In the genomic region with DNA sequence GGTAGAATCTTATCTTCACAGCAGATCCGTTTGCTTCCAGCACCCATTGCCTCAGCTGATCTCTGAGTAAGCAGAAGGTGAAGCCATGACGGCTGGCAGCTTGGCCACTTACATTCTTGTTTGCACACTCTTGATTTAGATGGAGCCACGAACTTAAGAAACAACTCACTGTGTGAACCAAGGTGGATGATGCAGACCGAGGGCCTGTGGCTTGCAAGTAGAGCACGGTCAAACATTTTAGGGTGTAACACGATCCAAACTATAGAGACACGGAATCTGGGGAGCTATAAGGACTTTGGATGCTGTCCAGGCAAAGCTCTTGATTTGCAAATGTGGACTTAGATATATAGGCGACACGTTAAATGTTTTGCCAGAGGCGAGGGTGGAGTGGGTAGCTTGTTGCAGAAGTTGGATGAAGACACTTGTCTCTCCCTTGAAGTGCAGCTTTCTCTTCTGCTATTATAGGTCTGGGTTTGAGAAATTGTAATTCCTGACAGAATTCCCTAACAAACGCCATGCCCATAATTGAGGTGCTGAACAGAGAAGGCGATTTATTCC, we compare ENCODE assay signal across 19 mouse cellular contexts.
A peak's percentile ranks its signal among the peaks of the same experiment; 100 is the strongest.
DNase-seq lines count a peak whose midpoint lies in the region; ATAC-seq and TF ChIP-seq lines count a peak whose summit lies in the region.
"Had no signal": no experiment of that assay in that cellular context is flagged by ENCODE, and none has a peak within 500 bp of the region (broad histone marks: within the 10 kb centered on the region; RNA-seq: fewer than 3 reads in every experiment).

No protein-coding gene starts in this region.

- ATAC-seq in megakaryocyte, adult 5-6 weeks (ENCODE audit: poor library complexity, severe bottlenecking): no peak
- no peak for ATAC-seq in kidney, embryonic 16.5 days (ENCODE audit: low FRiP score, low TSS enrichment)
- ATAC-seq: forebrain, embryonic 14.5 days had no signal

- peaks cover 9% of the 10 kb centered on the region for H3K4me1 ChIP-seq in kidney, embryonic 16.5 days (ENCODE audit: insufficient read depth, low read length)
- H3K4me1 ChIP-seq: embryonic facial prominence, embryonic 15.5 days had no signal

- H3K27ac ChIP-seq in left cerebral cortex, adult 2 months: no peak overlapping the region
- H3K27ac ChIP-seq in kidney, embryonic 16.5 days (ENCODE audit: low read length): no peak overlapping the region
- H3K27ac ChIP-seq: embryonic facial prominence, embryonic 15.5 days; forebrain, embryonic 10.5 days; heart, embryonic 13.5 days; hindbrain, embryonic 15.5 days had no signal

- no peak overlapping the region for H3K4me3 ChIP-seq in left cerebral cortex, adult 2 months
- no peak overlapping the region for H3K4me3 ChIP-seq in kidney, embryonic 16.5 days (ENCODE audit: low read length)
- H3K4me3 ChIP-seq: embryonic facial prominence, embryonic 15.5 days; erythroblast, embryonic 14.5 days; forebrain, embryonic 10.5 days; heart, embryonic 13.5 days; hindbrain, embryonic 15.5 days had no signal

- WGBS in kidney, embryonic 16.5 days: 56% methylated on average over 12 of the region's 12 CpGs

- H3K9ac ChIP-seq in kidney, embryonic 16.5 days (replicated peaks; ENCODE audit: low read length): no peak overlapping the region
- H3K9ac ChIP-seq: embryonic facial prominence, embryonic 15.5 days; heart, embryonic 13.5 days; hindbrain, embryonic 15.5 days had no signal

- intact Hi-C loops in left cerebral cortex, adult 2 months (cut with DNase I): no loop called here

- no peak for TF ChIP-seq CTCF in left cerebral cortex, adult 2 months (IDR thresholded peaks at IDR 0.05)

- H3K4me2 ChIP-seq in kidney, embryonic 16.5 days (replicated peaks; ENCODE audit: low read depth, low read length): no peak overlapping the region
- H3K4me2 ChIP-seq: embryonic facial prominence, embryonic 15.5 days; heart, embryonic 13.5 days; hindbrain, embryonic 15.5 days had no signal

- H3K27me3 ChIP-seq in kidney, embryonic 16.5 days (ENCODE audit: insufficient read depth, low read length): no peaks in the 10 kb centered on the region
- H3K27me3 ChIP-seq: embryonic facial prominence, embryonic 15.5 days; heart, embryonic 13.5 days; hindbrain, embryonic 15.5 days had no signal

- no peaks in the 10 kb centered on the region for H3K36me3 ChIP-seq in kidney, embryonic 16.5 days (ENCODE audit: insufficient read depth, low read length)
- H3K36me3 ChIP-seq: embryonic facial prominence, embryonic 15.5 days; forebrain, embryonic 10.5 days; heart, embryonic 13.5 days; hindbrain, embryonic 15.5 days had no signal

- DNase-seq in left cerebral cortex, adult 18-20 months (ENCODE audit: low spot score in 2 of 2): peak; percentile 19 to 47
- DNase-seq in left cerebral cortex, adult 2 months (ENCODE audit: extremely low spot score in 1 of 2, low spot score in 2 of 2): no peak
- peak; percentile 37 for DNase-seq in right cerebral cortex, adult 18-20 months
- no peak for DNase-seq in right cerebral cortex, postnatal 4 days
- peak; percentile 55 for DNase-seq in brain, adult 2 months (ENCODE audit: low read depth, low spot score)
- DNase-seq: adrenal gland, postnatal 10 days; cerebellum, adult 11-12 months; cerebellum, adult 9-10 months; cerebellum, postnatal 25 days; gastrocnemius, postnatal 14 days; heart, postnatal 36 days had no signal

- H3K9me3 ChIP-seq in kidney, embryonic 16.5 days (ENCODE audit: low read length): no peaks in the 10 kb centered on the region
- H3K9me3 ChIP-seq: embryonic facial prominence, embryonic 15.5 days; forebrain, embryonic 10.5 days; heart, embryonic 13.5 days; hindbrain, embryonic 15.5 days had no signal

Comparison
In these comparisons a context has a peak if more than half of its experiments do, and no peak if none do; other contexts are left out.
1. DNase-seq: peak in left cerebral cortex, adult 18-20 months (2 of 2), right cerebral cortex, adult 18-20 months (single experiment) and brain, adult 2 months (single experiment); none in left cerebral cortex, adult 2 months (0 of 2) and right cerebral cortex, postnatal 4 days (single experiment).